Mouse (Mus musculus) heart, postnatal 0 days (tissue): ENCODE results near the gene Nub1. TPM values are rescaled to one million over a fixed set of nuclear protein-coding genes. Genes with fewer than 3 reads are reported as not detected.

ENCODE experiments used
- ATAC-seq: fragments of 200-750 bp; cut with Nextera tagmentation; 2 replicates; pipeline ENCODE4 v1.8.0; 2017; ENCODE audit warnings: low read depth, moderate number of reproducible peaks, moderate library complexity; ENCODE audit not compliant: insufficient read depth
- DNase-seq: peaks from one replicate; pipeline ENCODE4 v3.0.0-alpha.2; 2016; ENCODE audit warnings: low spot score
- H3K27ac ChIP-seq: fragments of 300-500 bp; sonication (generic); 2 replicates; pipeline ENCODE4 v1.5.1; 2014; ENCODE audit warnings: low read depth, mild to moderate bottlenecking
- H3K27me3 ChIP-seq: fragments of 300-500 bp; sonication (generic); 2 replicates; pipeline ENCODE4 v1.6.1; 2014; ENCODE audit warnings: low read length, mixed read lengths; ENCODE audit not compliant: control insufficient read depth, insufficient read depth
- H3K36me3 ChIP-seq: fragments of 300-500 bp; sonication (generic); replicated peaks from 2 replicates; pipeline ENCODE4 v1.6.1; 2014; ENCODE audit warnings: low read length, mixed read lengths; ENCODE audit not compliant: control insufficient read depth, insufficient read depth
- H3K4me1 ChIP-seq: fragments of 300-500 bp; sonication (generic); 2 replicates; pipeline ENCODE4 v1.6.1; 2014; ENCODE audit warnings: antibody characterized with exemption; ENCODE audit not compliant: control insufficient read depth, insufficient read depth
- H3K4me2 ChIP-seq: fragments of 300-500 bp; sonication (generic); 2 replicates; pipeline ENCODE4 v1.6.1; 2014; ENCODE audit warnings: low read depth, mild to moderate bottlenecking, low read length, moderate library complexity
- H3K4me3 ChIP-seq: fragments of 300-500 bp; sonication (generic); 2 replicates; pipeline ENCODE4 v1.5.1; 2014; ENCODE audit warnings: low read depth, low read length
- H3K9ac ChIP-seq: fragments of 300-500 bp; sonication (generic); replicated peaks from 2 replicates; pipeline ENCODE4 v1.6.1; 2014; ENCODE audit warnings: low read depth, low read length, mixed read lengths
- H3K9me3 ChIP-seq: fragments of 300-500 bp; sonication (generic); replicated peaks from 2 replicates; pipeline ENCODE4 v1.6.1; 2016; ENCODE audit warnings: low read length; ENCODE audit not compliant: control insufficient read depth
- CTCF ChIP-seq: IDR thresholded peaks from 2 replicates; pipeline ENCODE4 v1.5.1; 2016; ENCODE audit warnings: antibody characterized with exemption, control low read depth, low read depth
- EP300 ChIP-seq: IDR thresholded peaks from 2 replicates; pipeline ENCODE4 v1.6.1; 2016; ENCODE audit warnings: antibody characterized with exemption, low read depth
- WGBS: fragments of 180-500 bp; shearing (Covaris S2); extraction: QIAGEN DNeasy Blood & Tissue Kit; methylation state at CpG from one replicate; pipeline ENCODE4 v1.1.7; 2014; 5-methylcytosine and 5-hydroxymethylcytosine counted together
- polyA plus RNA-seq: library from polyadenylated mRNA; unstranded; fragments of >200 nt; fragmentation: Nextera tagmentation; extraction: Ambion mirVana; gene quantifications from 2 replicates; pipeline ENCODE4 v1.2.1, GENCODE M21; 2015
- total RNA-seq: library from RNA; depleted of rRNA; stranded (reverse); fragments of >200 nt; gene quantifications from 2 replicates; pipeline ENCODE4 v1.2.3, GENCODE M21; 2014; ENCODE audit warnings: low replicate concordance

Nub1 gene
- total and polyA plus RNA-seq, 2 experiments from 2014 or later = 19.5 to 25.6 TPM

- H3K4me3 ChIP-seq = no peak overlapping the region
- H3K4me1 ChIP-seq = no peaks in the 10 kb centered on the region
- no peaks in the 10 kb centered on the region for H3K27me3 ChIP-seq
- H3K9me3 ChIP-seq = no peaks in the 10 kb centered on the region
- TF ChIP-seq EP300 (no peak), CTCF (no peak)
- no peaks in the 10 kb centered on the region for H3K36me3 ChIP-seq
- WGBS = 33% methylated on average over 2 of the region's 2 CpGs
- DNase-seq (peak; percentile 8), ATAC-seq (no peak)
- no peak overlapping the region for H3K27ac ChIP-seq
- H3K4me2 ChIP-seq = no peak overlapping the region
- H3K9ac ChIP-seq = no peak overlapping the region
These were observed 28.2 kb upstream of the Nub1 start for GRCm38 (mm10) chr5:24657113-24657512.

GRCm38 (mm10) chr5:24659708-24660423 is 25.5 kb upstream of the Nub1 start:
- no peak overlapping the region for H3K27ac ChIP-seq

GRCm38 (mm10) chr5:24661457-24661856 is 23.9 kb upstream of the Nub1 start:
- no peak for DNase-seq
- Histone ChIP-seq H3K27me3 (no peaks in the 10 kb centered on the region), H3K4me1 (no peaks in the 10 kb centered on the region), H3K4me3 (no peak overlapping the region), H3K9ac (no peak overlapping the region), H3K27ac (no peak overlapping the region), H3K4me2 (no peak overlapping the region), H3K36me3 (no peaks in the 10 kb centered on the region), H3K9me3 (0 out of 2 replicates have a peak, but pooled peaks cover 5% of the 10 kb centered on the region)
- TF ChIP-seq CTCF = no peak
- no peak for TF ChIP-seq EP300
- ATAC-seq = no peak
- 65% methylated on average over 6 of the region's 6 CpGs for WGBS

More at GRCm38 (mm10) chr5:24659708-24660423, 25.5 kb upstream of the Nub1 start:
- no peak for DNase-seq
- TF ChIP-seq EP300 (no peak), CTCF (no peak)
- Histone ChIP-seq H3K9me3 (no peaks in the 10 kb centered on the region), H3K27me3 (no peaks in the 10 kb centered on the region), H3K4me1 (no peaks in the 10 kb centered on the region), H3K36me3 (no peaks in the 10 kb centered on the region), H3K9ac (no peak overlapping the region), H3K4me3 (no peak overlapping the region), H3K4me2 (no peak overlapping the region)
- 45% methylated on average over 4 of the region's 4 CpGs for WGBS
- no peak for ATAC-seq

- Histone ChIP-seq H3K4me1 (no peaks in the 10 kb centered on the region), H3K27ac (no peak overlapping the region), H3K9ac (no peak overlapping the region), H3K36me3 (no peaks in the 10 kb centered on the region), H3K27me3 (peaks cover 3% of the 10 kb centered on the region), H3K4me2 (no peak overlapping the region), H3K4me3 (no peak overlapping the region), H3K9me3 (no peaks in the 10 kb centered on the region)
- 14% methylated on average over 4 of the region's 4 CpGs for WGBS
- peak; percentile 75 for ATAC-seq
- peak; percentile 95 for TF ChIP-seq CTCF
- TF ChIP-seq EP300 = no peak
- DNase-seq = peak; percentile 72
These were observed 11.1 kb upstream of the Nub1 start for GRCm38 (mm10) chr5:24674238-24674637.

GRCm38 (mm10) chr5:24681436-24681835 is 3.9 kb upstream of the Nub1 start:
- no peak for TF ChIP-seq CTCF
- no peak for TF ChIP-seq EP300
- 36% methylated on average over 1 of the region's 1 CpGs for WGBS
- no peak for ATAC-seq

More at GRCm38 (mm10) chr5:24681436-24681835, 3.9 kb upstream of the Nub1 start:
- Histone ChIP-seq H3K27ac (no peak overlapping the region), H3K27me3 (peaks cover 3% of the 10 kb centered on the region; the same call in 1 of the 2 replicates), H3K4me3 (no peak overlapping the region), H3K4me2 (no peak overlapping the region), H3K9ac (no peak overlapping the region), H3K36me3 (no peaks in the 10 kb centered on the region), H3K4me1 (0 out of 2 replicates have a peak, but pooled peaks cover under 1% of the 10 kb centered on the region), H3K9me3 (no peaks in the 10 kb centered on the region)
- no peak for DNase-seq
